Mouse (Mus musculus): ENCODE data around the gene Kctd13.
A peak's percentile ranks its signal among the peaks of the same experiment; 100 is the strongest.

The Kctd13 gene

GRCm38 (mm10) chr7:126946530-126946929 is 17.9 kb downstream of the Kctd13 start:
- DNase-seq, result no peak

GRCm38 (mm10) chr7:126948626-126949025 is 19.9 kb downstream of the Kctd13 start:
- peak; percentile 53 for DNase-seq

GRCm38 (mm10) chr7:126949403-126949792 is 20.7 kb downstream of the Kctd13 start, which contains the start of gene Asphd1:
Gene Asphd1 (minus strand): TSS chr7:126949582.
- DNase-seq, result no peak

- peak; percentile 93 for DNase-seq
These were observed 21.3 kb downstream of the Kctd13 start, which contains the start of gene Sez6l2 for GRCm38 (mm10) chr7:126949793-126950646. Gene Sez6l2 (plus strand): TSS chr7:126950563.

DNA sequence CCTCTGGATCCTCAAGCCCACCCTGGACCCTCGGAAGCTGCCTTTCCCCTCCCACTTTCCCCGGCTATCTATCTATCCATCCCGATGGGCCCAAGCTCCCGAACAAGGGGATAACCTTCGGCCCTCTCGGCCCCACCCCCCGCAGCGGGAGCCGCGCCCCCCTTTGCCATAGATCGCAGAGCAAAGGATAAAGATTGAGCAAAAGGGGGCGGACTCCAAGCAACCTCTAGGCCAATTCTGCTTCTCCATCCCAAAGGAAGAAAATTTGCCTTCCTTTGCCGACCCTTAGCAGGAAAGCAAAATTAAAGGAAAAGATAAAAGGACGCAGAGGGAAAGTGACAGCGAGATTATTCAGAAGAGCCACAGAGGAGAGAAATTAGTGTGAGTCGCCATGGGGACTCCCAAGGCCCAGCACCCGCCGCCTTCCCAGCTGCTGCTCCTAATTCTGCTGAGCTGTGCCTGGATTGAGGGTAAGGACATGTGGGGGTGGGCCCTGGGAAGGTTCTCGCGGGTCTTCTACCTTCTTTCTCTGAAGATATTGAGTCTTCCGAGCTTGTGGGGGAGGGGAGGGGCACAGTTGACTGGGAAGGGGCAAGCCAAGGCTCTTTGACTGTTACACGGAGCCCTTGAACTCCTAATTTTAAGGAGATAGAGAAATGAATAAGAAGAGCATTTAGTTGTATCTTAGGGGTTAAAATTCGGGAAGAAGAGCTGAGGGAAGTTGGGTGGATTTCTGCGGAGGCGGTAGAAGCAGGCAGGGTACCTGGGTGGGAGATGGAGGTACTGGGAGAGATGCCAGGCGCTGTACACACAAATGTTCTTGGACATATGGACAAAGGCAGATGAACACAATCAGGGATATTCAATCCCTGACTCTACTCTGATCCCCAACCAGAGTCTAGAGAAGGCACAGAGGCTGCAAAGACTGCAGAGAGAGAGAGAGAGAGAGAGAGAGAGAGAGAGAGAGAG is 22.3 kb downstream of the Kctd13 start:
- peak; percentile 67 for DNase-seq

DNA sequence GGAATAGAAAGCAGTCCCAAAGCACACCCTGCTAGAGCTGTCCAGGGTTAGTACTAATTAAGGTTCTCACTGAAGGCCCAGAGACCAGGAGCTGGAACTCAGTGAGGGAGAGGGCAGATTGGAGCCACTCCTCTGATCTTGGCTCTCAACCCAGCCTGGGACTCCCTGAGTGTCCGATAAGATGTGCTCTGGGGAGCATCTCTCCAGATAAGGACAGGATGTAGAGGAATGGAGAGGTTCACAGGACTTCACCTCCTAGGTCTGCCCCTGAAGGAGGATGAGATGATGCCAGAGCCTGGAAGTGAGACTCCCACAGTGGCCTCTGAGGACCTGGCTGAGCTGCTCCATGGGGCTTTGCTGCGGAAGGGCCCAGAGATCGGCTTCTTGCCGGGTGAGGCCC is 23.1 kb downstream of the Kctd13 start:
- no peak for DNase-seq

GRCm38 (mm10) chr7:126952646-126953045 is 24.0 kb downstream of the Kctd13 start:
- peak; percentile 65 for DNase-seq

GRCm38 (mm10) chr7:126955125-126955524 is 26.4 kb downstream of the Kctd13 start:
- DNase-seq, result no peak

GRCm38 (mm10) chr7:126959780-126960179 is 31.1 kb downstream of the Kctd13 start:
- no peak for DNase-seq

DNA sequence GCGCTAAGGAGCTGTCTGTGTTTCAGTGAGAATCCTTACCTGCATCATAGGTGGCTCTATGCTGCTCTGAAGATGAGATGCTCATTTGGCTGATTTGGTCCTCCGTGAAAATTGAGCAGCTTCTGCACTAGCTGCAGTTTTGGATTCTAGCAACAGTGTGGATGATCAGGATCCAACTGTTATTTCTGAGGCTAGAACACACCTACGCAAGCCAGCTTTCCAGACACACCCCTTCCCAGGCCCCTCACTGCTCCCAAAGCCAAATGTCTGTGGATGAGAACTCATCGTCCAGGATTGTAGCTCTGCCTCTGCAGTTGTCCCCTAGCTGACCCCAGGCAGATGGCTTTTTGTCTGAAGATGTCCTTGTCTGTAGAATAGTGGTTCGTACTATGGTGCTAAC is 32.4 kb downstream of the Kctd13 start:
- peak; percentile 4 for DNase-seq

- no peak for DNase-seq
These were observed 33.3 kb downstream of the Kctd13 start for GRCm38 (mm10) chr7:126961965-126962364.

- DNase-seq, result no peak
These were observed 35.0 kb downstream of the Kctd13 start for GRCm38 (mm10) chr7:126963548-126964286.

DNA sequence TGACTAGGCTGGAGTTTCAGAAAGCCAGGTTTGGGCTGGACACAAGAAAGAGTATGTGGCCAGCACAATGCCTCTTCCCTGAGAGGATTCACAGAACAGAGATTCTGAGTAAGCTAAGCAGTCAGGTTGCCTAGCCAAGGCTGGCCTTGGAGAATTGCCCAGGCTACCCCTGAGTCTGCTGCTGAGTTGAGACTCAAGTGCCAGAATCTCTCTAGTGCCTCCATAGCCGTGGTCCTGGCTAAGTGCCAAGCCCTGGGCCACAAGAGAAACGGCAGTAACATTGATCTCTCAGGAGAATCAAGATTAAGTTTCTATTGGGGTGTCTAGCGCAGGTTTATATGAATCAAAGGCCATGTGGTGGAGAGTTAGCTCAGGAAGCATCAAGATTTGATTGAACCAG is 36.9 kb downstream of the Kctd13 start:
- peak; percentile 76 for DNase-seq

GRCm38 (mm10) chr7:126967361-126967760 is 38.7 kb downstream of the Kctd13 start:
- DNase-seq, result no peak

DNA sequence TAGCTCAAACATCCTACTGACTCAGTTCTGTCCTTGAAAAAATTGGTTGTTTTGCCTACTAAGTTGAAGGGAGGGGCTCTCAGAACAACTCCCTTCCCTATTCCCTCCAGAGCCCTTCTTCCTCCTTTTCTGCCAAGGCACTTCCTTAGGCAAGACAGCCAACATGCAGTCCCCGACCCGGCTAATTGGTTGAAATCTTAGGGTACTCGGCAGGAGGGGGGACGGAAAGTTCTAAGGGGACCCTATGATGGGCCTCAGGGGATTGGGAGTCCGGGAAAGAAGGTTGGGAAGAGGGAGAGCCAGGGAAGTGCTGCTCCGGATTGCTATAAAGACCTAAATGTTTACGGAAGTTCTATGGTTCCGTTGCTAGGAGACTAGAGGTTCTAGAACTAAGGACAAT is 46.8 kb downstream of the Kctd13 start:
- DNase-seq, result no peak

DNA sequence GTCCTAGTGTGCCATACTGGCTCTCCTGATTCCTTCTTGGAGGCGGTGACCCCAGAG is 47.0 kb downstream of the Kctd13 start, which contains the start of gene Cdipt:
Gene Cdipt, plus strand, starts transcription at position 22 of the 57 bp plus-strand sequence.
- no peak for DNase-seq

- peak; percentile 94 for DNase-seq
These were observed 47.5 kb downstream of the Kctd13 start, which contains the start of gene Cdiptos for GRCm38 (mm10) chr7:126975950-126976866. Gene Cdiptos (minus strand): TSS chr7:126976098.

DNA sequence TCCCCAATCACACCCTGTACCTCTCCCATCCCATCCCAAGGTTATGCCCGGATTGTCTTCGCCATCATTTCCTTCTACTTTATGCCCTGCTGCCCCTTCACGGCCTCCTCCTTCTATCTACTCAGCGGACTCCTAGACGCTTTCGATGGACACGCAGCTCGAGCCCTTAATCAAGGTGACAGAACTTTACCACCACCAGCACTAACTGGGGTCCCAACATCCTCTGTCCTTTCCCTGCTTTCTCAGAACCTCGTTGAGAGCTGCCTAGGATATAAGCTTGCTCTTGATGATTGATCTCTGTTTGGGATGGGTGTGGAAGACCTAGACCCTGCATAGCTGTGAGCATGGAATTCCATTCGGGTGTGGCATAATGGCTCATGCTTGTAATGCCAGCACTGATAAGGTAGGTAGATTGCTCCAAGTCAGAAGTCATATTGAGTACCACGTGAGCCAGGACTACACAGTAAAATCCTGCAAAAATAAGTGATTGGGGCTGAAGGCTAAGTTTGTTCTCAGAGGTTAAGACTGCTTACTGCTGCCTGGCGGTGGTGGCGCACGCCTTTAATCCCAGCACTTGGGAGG is 48.3 kb downstream of the Kctd13 start:
- no peak for DNase-seq

- DNase-seq, result no peak
These were observed 50.2 kb downstream of the Kctd13 start for GRCm38 (mm10) chr7:126978841-126979240.

- no peak for DNase-seq
These were observed 52.9 kb downstream of the Kctd13 start for GRCm38 (mm10) chr7:126981601-126982000.

DNA sequence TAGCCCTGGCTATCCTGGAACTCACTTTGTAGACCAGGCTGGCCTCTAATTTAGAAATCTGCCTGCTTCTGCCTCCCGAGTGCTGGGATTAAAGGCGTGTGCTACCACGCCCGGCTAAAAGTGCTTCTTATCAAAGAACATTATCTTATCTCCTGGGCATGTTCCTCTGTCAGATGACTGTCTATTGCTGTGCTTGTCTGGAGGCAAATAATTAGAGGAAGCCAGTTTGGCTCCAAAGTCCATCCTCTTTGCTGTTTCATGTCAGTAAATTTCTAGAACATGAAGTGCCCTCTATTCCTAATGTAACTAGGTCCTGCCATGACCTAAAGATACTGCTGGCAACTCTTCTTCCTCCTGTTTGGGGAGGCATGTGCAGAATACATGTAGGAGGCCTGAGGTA is 53.4 kb downstream of the Kctd13 start:
- no peak for DNase-seq

- no peak for DNase-seq
These were observed 54.4 kb downstream of the Kctd13 start for GRCm38 (mm10) chr7:126983113-126983512.
